Mouse (Mus musculus) adrenal gland, adult (tissue): ENCODE data around the gene Nfam1.

Experiments used
- DNase-seq, 2 experiments: peaks; one replicate each; pipeline ENCODE4 v3.0.0; 2022 to 2023; ENCODE audit warnings: low spot score in 1 of 2; ENCODE audit not compliant: inconsistent age in 2 of 2

The Nfam1 gene

DNA sequence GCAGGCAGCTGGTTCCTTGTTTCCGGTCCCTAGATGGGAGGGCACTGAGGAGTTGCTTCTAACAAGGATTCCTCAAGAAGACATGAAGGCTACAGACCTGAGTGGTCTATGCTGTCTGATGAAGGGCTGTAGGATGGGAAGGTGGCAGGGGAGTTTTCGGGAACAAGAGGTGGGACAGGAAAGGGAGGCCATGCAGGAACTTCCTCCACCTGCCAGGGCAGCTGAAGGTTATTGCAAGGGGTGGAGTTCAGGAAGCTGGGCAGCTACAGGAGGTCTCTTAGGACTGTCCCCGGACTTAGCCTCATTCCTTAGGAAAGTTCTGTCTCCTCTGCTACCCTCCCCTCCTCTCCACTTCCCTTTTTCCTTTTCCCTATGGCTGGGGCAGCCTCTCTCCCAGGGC lies 5.7 kb upstream of the Nfam1 start:
- no peak for DNase-seq

DNA sequence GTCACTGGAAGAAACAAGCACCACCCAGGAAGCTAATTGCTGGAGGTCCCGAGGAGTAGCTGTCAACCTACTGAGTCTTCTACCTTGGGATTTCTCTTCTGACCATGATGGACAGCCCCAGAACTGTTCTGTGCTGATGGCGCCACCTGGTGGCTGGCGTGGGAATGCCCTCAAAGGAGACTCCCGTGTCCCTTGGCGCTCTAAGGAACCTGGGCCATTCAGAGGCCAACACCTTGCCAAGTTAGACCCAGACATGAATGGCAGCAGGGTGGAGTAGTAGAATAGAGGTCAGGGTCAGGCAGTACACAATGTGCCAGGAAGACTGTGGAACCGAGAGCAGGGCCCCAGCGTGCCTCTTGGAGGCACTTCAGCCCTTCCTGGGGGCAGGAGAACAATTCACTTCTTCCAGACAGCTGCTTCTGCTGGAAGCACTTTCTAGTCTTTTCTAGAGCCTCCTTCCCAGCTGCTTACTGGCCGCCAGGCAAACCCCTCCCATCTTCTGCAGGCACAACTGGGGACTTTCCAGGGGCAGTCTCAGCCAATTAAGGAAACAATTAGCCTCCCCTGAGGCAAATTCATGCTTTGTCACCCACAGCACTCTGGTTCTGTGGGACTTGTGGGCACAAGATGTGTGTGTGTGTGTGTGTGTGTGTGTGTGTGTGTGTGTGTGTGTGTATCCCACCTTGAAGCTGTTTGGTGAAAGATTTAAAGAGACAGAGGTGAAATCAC lies 4.8 kb upstream of the Nfam1 start:
- peak; percentile 89 to 97 for DNase-seq

DNA sequence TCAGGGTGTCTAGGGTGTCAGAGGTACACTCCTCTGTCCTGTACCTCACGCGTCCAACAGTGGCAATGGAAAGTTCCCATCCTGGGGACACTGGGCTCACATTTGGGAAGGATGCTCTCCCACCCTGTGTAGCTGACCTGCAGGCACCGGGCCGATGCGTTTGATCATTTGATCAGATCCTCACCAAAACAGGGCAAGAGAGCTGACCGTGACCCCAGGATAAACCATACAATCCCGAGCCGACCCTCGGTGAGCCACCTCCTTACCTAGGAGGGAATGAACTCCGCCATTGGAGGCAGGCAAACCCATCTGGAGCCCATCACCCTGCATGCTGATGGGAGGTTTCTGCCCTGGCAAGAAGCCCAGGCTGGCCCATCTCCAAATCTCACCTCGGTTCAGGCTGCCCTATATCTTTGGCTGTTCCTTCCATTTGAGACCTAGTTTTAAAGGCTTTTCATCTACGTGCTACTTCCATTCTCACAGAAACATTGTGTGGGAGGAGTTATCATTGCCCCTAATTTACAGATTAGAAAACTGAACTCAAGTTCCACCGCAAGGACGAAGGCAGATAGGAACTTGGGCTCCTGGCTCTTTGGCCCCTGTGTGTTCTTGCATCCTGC lies 3.9 kb upstream of the Nfam1 start:
- peak; percentile 66 to 84 for DNase-seq

DNA sequence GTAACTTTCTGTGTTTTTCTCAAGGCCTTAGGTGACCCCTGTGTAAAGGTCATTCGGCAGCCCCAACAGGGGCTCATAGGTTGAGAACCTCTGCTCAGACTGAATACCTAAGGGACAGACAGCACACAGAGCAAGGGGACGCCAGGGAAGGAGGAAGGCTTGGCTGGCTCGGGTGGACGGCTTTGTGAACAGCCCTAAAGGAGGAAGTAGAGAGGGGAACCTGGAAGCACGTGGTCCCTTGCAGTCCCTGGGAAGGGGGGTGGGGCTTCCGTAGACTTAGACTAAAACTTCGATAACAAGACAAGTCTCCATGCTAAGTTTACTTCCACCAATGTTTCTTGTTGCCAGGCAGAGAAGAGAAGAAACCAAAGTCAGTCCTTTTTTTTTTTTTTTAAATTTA lies 3.0 kb upstream of the Nfam1 start:
- DNase-seq, result peak in 1 of 2 experiments; percentile 35

DNA sequence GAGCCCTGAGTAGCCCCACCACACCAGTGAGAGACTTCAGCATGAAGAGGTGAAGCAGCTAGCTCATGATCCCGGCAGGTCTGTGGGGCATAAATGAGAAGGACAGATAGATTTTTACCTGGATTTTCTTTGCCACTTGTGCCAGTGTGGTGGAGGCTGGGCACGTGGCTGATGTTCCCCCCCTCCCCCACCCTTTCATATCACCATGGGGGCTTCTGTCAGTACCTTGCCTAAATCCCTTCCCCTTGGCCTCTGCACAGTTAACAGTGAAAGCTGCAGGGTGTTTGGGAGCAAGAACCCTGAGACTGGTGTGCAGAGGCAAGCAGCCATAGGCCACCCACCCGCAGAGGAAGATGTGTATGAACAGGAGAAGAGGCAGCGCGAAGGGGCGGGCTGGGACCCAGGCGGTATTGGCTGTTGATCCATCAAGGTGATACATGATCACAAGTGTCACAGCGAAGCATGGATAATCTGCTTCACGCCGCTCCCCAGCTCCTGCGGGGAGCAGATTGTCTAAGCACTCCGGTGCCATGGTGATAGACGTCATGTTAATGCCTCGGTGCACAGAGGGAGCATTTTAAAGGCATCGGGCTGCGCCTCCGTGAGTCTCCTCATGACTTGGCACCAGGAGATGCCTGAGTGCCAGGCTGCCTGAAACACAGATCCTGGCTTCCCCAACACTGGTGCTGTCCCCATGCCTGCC lies 1.3 kb upstream of the Nfam1 start:
- DNase-seq, result peak in 1 of 2 experiments; percentile 41

DNA sequence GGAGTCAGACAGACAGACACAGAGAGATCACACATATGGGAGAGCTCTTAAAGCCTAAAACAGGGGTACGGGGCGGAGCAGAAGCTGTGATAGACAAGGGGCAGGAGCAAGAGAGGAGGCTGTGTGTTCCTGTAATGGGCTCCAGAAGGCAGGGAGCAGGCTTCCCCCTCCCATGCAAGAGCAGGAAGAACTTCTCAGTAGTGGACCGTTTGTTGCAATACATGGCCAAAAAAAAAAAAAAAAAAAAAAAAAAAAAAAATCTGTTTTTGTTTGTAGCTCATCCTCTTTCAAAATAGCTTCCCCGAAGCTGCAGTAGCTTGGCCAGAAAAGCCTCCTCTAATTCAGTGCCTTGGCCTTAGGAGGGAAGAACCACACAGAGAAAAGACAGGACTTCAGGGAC lies 2.2 kb downstream of the Nfam1 start:
- no peak for DNase-seq

DNA sequence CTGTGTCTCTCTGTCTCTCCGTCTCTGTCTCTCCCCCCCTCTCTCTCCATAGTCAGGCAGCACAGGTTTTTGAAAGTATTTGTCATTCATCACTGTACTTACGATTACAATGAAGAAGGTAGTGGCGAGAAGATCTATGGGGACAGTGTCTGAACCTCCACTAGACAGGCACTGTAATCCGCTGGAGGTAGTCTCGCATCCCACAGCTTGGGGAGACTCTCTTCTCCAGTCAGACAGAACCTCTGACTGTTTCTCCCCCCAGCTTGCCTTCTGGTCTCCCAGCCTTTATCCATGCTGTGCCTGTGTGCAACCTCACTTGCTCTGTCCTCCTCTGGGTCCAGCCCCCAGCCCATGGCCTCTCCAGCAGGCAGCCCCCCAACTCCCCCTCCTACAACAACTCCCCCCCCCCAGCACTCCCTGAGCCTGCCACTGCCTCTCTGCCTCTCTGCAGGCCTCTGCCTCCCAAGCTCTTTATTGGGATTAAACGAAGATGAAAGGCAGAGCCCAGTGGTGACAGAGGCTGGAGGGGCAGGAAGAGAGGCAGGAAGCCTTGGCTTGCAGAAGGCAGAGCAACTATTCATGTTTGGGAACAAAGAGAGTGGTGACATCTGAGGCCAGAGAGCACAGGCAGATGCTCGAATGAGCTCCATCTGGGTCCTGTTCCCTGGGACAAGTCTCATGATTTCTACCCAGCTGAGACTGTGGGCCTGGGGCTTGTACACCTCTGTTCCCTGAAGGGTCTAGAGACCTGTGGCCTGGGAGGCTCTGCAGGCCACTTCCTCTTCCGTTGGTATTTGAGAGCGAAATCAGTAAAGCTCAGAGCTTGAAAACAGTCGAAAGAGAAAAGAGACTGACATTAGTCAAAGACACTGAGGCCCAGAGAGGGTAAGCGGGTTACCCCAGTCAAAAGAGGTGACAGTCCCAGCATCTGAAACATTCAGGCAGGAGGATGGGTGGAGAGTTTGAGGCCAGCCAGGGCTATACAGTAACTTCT lies 3.1 kb downstream of the Nfam1 start:
- DNase-seq, result peak in 1 of 2 experiments; percentile 33

DNA sequence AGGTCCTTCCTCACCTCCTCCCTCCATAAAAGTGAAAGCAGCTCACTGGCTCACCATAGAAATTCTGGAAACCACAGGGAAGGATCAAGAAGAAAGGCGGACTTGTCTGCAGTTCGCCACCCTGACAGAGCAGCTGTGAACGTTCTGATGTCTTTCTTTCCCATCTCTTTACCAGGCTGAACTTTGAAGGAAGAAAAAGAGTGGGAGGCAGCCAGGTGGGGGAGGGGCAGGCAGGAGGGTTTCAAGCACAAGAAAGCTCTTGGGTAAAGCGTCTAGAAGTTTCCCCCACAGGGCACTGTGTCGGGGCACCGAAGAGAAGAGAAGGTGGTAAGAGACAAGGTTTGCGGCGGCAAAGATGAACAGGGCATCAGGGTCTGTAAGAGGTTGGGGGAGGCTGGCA lies 7.0 kb downstream of the Nfam1 start:
- DNase-seq, result no peak

DNA sequence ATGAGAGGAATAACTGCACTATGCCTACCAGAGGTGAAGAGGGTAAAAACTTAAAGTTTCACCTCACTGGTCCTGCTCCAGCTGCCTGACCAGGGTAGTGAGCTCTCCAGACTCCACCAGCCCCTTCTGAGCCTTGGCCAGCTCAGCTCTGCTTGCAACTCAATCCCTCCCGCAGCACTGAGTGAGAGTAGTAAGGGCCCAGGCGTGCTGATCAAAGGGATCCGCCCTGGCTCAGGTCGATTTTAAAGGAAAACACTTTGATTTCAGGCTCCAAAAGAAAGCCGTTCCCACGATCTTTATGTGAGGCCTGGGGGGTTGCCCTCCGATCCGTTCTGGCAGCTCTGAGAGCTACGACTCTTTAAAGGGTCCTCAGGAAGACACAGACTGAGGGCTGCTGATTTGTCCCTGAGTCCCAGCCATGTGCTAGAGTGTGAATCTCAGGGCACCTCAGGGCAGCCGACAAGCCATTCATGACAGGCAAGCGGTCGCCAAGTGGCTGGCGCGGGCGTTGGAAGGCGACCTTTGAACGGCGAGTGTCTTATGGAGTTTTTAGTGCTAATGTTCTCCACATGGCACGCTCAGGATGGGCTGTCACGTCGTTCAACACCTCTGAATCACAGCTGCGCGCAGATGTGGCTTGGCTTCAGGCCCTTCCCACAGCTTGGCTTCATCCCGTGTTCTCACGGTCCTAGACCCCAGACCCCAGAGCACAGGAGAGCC lies 7.9 kb downstream of the Nfam1 start:
- no peak for DNase-seq

DNA sequence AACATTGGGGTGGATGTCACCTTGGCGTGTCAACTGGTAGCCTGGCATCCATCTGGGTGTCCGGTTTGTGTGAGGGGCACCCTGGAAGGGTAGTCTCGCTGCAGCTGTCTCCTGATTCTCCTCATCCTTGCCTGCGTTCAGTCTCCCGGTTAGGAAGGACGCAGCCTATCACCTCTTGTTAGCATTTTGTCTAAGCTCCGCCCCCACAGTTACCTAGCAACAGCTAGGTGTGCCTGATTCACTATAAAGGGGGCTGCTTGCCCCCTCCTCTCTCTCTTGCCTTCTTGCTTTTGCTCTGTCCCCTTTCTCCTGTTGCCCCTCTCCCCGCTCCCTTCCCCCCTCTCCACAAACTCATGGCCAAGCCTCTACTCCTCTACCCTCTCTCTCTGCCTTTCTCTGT lies 10.2 kb downstream of the Nfam1 start:
- DNase-seq, result no peak

DNA sequence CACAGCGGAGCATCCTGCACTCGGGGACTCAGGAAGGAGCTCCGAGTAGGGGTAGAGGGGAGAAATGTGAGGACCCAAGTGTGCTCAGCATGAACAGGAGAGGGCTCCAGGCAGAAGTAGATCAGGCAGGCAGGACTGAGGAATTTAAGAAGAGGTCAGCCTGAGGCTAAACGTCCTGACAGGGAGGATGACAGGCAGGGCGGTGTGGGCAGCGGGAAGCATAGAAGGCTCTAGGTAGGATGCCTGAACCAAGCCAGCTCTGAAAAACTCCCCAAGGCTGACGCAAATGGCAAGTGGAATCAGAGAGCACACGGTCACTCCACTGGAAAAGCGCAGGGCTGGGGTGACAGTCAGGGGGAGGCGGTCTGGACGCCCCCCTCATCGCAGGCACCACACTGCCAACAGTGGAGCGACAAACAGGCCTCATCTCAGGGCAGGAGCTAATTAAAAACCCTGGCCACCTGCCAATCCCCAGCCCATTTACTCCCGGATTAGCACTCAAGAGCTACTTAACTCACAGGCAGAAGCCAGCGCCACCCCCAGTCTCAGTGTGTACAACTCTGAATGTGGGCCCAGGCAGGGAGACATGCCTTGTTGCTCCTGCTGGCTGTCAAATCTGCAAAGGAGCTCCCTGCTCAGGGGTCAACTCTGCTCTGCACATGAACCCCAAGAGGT lies 22.0 kb downstream of the Nfam1 start:
- no peak for DNase-seq

DNA sequence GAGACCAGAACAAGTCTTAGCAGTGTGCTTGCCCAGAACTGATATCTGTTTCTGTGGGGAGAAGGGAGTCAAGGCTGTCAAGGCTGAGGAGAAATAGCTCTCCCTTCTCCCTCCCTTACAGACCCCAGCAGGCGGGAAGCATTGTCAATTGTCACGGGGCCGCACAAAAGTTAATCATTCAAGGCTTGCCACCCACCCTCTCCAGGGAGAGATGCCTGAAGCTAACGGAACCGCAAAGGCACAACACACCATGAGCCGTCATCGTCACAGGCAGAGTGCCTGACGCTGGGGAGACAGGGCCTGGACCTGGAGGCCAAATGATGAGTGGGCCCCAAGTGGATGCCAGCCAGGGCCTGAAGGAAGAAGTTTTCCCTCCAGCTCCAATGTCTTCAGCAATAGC lies 22.7 kb downstream of the Nfam1 start:
- DNase-seq, result no peak

DNA sequence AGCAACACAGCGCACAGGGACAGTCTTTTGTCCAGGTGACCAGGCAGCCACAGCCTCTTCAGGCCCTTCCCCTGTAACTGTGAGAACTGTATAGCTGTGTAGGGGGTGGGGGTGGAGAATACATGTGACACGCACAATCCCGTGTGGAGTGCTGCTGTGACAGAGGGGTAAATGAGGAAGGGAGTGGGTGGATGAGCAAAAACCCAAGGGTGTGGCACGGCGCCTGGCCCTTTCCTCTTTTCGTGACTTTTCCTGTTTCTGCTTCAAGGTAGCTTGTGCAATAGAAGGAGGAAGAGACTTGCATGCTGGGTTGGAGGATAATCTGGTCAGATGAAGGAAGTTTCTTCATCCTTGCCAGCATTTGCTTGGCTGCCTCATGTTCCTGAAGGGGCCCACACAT lies 23.6 kb downstream of the Nfam1 start:
- no peak for DNase-seq

DNA sequence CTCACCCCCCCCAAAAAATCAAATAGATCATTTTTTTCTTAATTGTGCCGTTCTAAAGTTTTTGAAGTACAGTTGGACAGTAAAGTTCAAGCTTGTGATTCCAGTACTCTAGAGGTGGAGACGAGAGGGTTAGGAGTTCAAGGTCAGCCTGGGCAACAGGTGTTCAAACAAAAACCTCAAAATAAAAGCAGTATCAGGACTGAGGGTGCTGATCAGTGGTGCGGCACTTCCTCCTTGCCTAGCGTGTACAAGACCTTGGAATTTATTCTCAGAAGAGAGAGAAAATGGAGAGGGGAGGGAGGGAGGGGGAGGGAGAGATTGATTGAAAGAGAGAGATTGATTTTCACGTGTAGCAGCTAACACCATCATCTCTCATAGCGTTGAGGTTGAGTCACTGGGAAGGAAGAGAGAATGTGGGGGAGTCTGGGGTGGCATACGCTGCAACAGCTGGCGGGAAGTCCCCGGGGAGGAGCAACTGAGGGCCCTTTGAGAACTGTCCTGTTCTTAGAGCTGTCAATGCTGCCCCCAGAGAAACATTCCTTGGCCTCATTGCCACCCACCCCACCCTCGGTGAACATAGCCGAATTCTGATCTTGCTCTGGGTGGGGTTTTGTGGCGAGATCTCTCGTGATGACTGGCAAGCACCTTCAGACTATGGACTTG lies 24.2 kb downstream of the Nfam1 start:
- DNase-seq, result no peak

DNA sequence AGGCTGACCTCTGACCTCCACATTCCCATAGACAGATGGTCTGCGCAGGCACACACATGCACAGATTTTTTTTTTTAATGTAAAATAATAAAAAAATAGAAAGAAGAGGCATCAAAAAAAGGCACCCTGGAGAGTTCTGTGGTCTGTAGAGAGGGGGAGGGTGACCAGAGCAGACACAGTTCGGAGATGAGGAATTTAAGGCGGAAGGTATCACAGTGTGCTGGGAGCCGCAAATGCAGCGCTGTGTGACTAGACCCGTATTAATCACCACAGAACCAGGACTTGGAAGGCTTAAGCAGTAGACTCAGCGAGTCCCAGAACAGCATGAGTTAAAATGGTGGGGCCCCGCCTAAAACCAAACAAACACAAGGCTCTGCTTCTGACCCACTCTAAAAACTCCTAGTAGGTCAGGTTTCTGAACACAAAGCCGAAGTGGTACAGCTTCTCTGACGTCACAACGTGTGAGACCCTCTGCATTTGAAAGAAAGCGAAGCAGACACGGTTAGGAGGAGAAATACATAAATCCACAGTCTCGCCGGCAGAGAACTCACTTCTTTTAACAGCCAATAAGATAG lies 25.7 kb downstream of the Nfam1 start:
- no peak for DNase-seq

DNA sequence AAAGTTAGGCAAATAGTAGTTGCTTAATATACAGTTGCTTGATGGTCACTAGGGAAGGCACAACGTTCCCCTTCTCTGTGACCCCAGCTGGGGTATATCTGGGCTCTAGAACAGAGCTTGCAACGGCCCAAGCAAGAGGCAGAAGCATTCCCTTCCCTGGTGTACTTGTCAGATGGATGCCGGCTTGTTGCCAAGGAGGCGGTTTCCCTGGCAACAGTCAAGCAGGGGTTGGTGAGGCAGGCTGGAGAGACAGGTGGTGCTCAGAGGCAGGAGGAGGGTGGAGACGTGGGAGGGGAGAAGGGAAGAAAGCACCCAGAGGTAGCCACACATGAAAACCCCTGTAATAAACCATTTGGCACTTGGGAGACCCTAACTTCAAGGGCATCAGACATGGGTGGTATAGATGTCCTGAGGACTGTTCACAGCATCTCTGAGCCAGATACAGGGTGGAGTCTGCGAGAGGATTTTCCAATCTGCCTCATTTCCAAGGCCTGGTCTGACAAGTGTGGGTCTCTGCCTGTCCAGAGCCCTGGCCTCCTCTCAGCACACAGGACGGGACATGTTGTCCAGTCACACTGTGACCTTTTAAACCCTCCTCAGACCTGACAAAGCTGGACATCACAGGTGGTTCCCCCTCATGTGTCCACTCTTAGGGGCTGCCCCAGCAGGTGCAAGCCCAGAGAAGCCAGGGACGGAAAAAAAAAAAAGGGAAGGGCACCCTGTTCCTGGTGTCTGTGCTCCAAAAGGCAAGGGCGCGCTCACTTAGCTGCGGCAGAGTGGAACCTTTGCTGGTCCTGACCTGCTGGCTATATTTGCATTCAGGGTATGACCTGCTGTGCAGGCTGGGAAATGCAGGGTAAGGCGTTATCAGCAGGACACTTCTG lies 30.2 kb downstream of the Nfam1 start:
- DNase-seq, result no peak

DNA sequence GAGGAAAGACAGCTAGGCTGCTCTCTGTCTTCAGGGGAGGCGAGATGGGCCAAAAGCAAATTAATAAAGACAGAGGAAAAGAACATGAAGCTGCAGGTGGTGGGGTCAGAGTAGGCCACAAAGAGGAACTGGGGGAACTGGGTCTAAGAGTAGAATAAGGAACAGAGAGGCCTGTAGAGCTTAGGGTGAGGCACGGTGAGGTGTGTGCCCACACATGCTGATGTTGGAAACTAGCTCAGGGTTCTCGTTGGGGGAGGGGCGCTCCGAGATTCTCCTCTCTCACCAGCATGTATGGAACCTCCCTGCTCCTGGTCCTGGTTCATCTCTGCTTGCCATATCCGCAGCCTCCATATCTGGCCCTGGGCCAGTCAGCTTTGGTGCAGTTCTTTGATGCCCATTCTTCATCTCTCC lies 34.3 kb downstream of the Nfam1 start:
- no peak for DNase-seq

DNA sequence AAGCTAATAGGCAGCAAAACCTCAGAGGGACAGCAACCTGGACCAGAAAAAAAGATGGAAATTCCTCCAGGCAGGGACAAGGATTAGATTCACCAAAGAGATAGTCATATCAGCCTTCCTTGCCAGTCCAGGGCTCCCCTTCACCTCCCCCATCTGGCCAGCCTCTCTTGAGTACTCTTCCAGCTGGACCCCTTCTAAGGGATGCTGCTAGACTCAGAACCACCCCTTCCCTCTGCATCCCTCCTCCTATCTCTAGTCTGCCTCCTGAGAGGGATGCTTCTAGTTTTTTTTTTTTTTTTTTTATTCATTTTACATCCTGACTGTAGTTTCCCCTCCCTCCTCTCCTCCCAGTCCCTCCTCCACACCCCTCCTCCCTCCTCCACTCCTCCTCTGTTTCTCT lies 36.7 kb downstream of the Nfam1 start:
- DNase-seq, result no peak
